Mouse (Mus musculus): ENCODE measurements at regions not wholly inside any gene's neighbourhood (a gene's known extent, or its start where the extent isn't known, plus 50 kb on each side); places are given as distances from the start of the nearest gene placed in this dataset.

- TF ChIP-seq POLR2A (IDR thresholded peaks at IDR 0.05; ENCODE audit: low read depth, low read length) (no peak), CTCF (IDR thresholded peaks at IDR 0.05; ENCODE audit: borderline replicate concordance, insufficient read depth, low read length) (no peak)
These were observed 64.0 kb upstream of the Skap2 start for GRCm38 (mm10) chr6:52076179-52076932.

Measured in embryonic fibroblast, embryonic 13.5 days (primary cell).